Mouse (Mus musculus) embryonic facial prominence, embryonic 12.5 days (tissue): ENCODE results near the gene Sorbs1. TPM values are rescaled to one million over a fixed set of nuclear protein-coding genes. Genes with fewer than 3 reads are reported as not detected.

Experiments
- ATAC-seq: fragments of 200-750 bp; cut with Nextera tagmentation; 2 replicates; pipeline ENCODE4 v1.8.0; 2017; ENCODE audit not compliant: insufficient number of reproducible peaks, insufficient read depth, low FRiP score, low TSS enrichment
- H3K27ac ChIP-seq: fragments of 300-500 bp; sonication (generic); 2 replicates; pipeline ENCODE4 v1.5.1; 2016; ENCODE audit warnings: mild to moderate bottlenecking
- H3K27me3 ChIP-seq: fragments of 300-500 bp; sonication (generic); 2 replicates; pipeline ENCODE4 v1.6.1; 2016; ENCODE audit warnings: mild to moderate bottlenecking, moderate library complexity
- H3K36me3 ChIP-seq: fragments of 300-500 bp; sonication (generic); 2 replicates; pipeline ENCODE4 v1.6.1; 2016; ENCODE audit warnings: mild to moderate bottlenecking
- H3K4me1 ChIP-seq: fragments of 300-500 bp; sonication (generic); 2 replicates; pipeline ENCODE4 v1.6.1; 2016
- H3K4me2 ChIP-seq: fragments of 300-500 bp; sonication (generic); replicated peaks from 2 replicates; pipeline ENCODE4 v1.6.1; 2016; ENCODE audit warnings: mild to moderate bottlenecking, moderate library complexity
- H3K4me3 ChIP-seq: fragments of 300-500 bp; sonication (generic); 2 replicates; pipeline ENCODE4 v1.5.1; 2016; ENCODE audit warnings: mild to moderate bottlenecking
- H3K9ac ChIP-seq: fragments of 300-500 bp; sonication (generic); 2 replicates; pipeline ENCODE4 v1.6.1; 2016; ENCODE audit warnings: mild to moderate bottlenecking, moderate library complexity
- H3K9me3 ChIP-seq: fragments of 300-500 bp; sonication (generic); 2 replicates; pipeline ENCODE4 v1.6.1; 2016; ENCODE audit warnings: mild to moderate bottlenecking, moderate library complexity
- WGBS: fragments of 180-500 bp; shearing (Covaris S2); methylation state at CpG from one replicate; pipeline ENCODE4 v1.1.7; 2016; 5-methylcytosine and 5-hydroxymethylcytosine counted together
- polyA plus RNA-seq: library from polyadenylated mRNA; unstranded; fragments of >200 nt; fragmentation: Nextera tagmentation; extraction: Ambion mirVana; gene quantifications from 2 replicates; pipeline ENCODE4 v1.2.1, GENCODE M21; 2016

The Sorbs1 gene
- polyA plus RNA-seq, 1 experiment from 2014 or later, result 42.2 TPM

DNA sequence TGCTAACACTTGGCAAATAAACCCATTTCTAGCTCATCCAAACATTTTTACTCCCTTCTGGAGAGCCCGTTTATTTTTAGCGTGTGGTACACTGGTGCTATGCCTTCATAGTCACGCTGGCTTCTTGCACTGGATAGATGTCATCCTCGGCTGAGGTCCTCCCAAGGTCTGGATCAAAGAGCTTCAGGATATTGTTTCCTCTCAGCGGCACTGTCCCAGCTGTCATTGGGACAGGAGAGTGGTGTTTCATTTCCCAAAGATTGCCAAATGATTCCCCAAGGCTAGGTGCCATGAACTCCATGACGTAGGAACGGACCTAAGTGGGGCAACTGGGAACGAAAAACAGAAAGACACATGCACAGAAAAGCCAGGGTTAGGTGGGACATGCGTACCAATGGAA is 225.2 kb downstream of the Sorbs1 start:
- Histone ChIP-seq H3K9me3 (no peaks in the 10 kb centered on the region), H3K4me2 (no peak overlapping the region), H3K36me3 (no peaks in the 10 kb centered on the region), H3K9ac (no peak overlapping the region), H3K4me1 (no peaks in the 10 kb centered on the region), H3K27me3 (no peaks in the 10 kb centered on the region), H3K27ac (no peak overlapping the region), H3K4me3 (no peak overlapping the region)
- ATAC-seq, result no peak
- 90% methylated on average over 9 of the region's 9 CpGs for WGBS

GRCm38 (mm10) chr19:40284704-40285103 is 228.9 kb downstream of the Sorbs1 start:
- H3K4me2 ChIP-seq, result no peak overlapping the region
- H3K4me3 ChIP-seq, result no peak overlapping the region
- H3K36me3 ChIP-seq, result no peaks in the 10 kb centered on the region
- H3K9me3 ChIP-seq, result 0 out of 2 replicates have a peak, but pooled peaks cover 3% of the 10 kb centered on the region
- H3K27me3 ChIP-seq, result no peaks in the 10 kb centered on the region
- H3K27ac ChIP-seq, result no peak overlapping the region
- no peak overlapping the region for H3K9ac ChIP-seq
- no peaks in the 10 kb centered on the region for H3K4me1 ChIP-seq
- 84% methylated on average over 2 of the region's 2 CpGs for WGBS
- no peak for ATAC-seq

GRCm38 (mm10) chr19:40283415-40283814 is 230.2 kb downstream of the Sorbs1 start:
- no peaks in the 10 kb centered on the region for H3K27me3 ChIP-seq
- no peak overlapping the region for H3K4me3 ChIP-seq
- no peaks in the 10 kb centered on the region for H3K4me1 ChIP-seq
- H3K36me3 ChIP-seq, result no peaks in the 10 kb centered on the region
- WGBS, result 52% methylated on average over 2 of the region's 2 CpGs
- H3K4me2 ChIP-seq, result no peak overlapping the region
- ATAC-seq, result no peak
- no peak overlapping the region for H3K9ac ChIP-seq
- 0 out of 2 replicates have a peak, but pooled peaks cover 3% of the 10 kb centered on the region for H3K9me3 ChIP-seq
- H3K27ac ChIP-seq, result no peak overlapping the region

GRCm38 (mm10) chr19:40278372-40279023 is 235.1 kb downstream of the Sorbs1 start:
- H3K4me1 ChIP-seq, result no peaks in the 10 kb centered on the region
- no peak overlapping the region for H3K27ac ChIP-seq
- no peaks in the 10 kb centered on the region for H3K27me3 ChIP-seq
- WGBS, result 79% methylated on average over 8 of the region's 8 CpGs
- ATAC-seq, result no peak
- H3K4me3 ChIP-seq, result no peak overlapping the region
- no peaks in the 10 kb centered on the region for H3K36me3 ChIP-seq
- H3K9ac ChIP-seq, result no peak overlapping the region
- H3K4me2 ChIP-seq, result no peak overlapping the region
- 0 out of 2 replicates have a peak, but pooled peaks cover 3% of the 10 kb centered on the region for H3K9me3 ChIP-seq

GRCm38 (mm10) chr19:40277494-40277893 is 236.1 kb downstream of the Sorbs1 start:
- H3K27ac ChIP-seq, result no peak overlapping the region

GRCm38 (mm10) chr19:40275401-40276188 is 238.0 kb downstream of the Sorbs1 start:
- Histone ChIP-seq H3K4me1 (no peaks in the 10 kb centered on the region), H3K9ac (no peak overlapping the region), H3K4me3 (no peak overlapping the region), H3K27ac (no peak overlapping the region), H3K4me2 (no peak overlapping the region), H3K36me3 (no peaks in the 10 kb centered on the region), H3K27me3 (peaks cover 16% of the 10 kb centered on the region), H3K9me3 (no peaks in the 10 kb centered on the region)
- no peak for ATAC-seq
- WGBS, result 77% methylated on average over 14 of the region's 14 CpGs

More at GRCm38 (mm10) chr19:40277494-40277893, 236.1 kb downstream of the Sorbs1 start:
- Histone ChIP-seq H3K4me2 (no peak overlapping the region), H3K9me3 (0 out of 2 replicates have a peak, but pooled peaks cover 3% of the 10 kb centered on the region), H3K27me3 (peaks cover 5% of the 10 kb centered on the region; the same call in 1 of the 2 replicates), H3K9ac (no peak overlapping the region), H3K4me3 (no peak overlapping the region), H3K4me1 (no peaks in the 10 kb centered on the region), H3K36me3 (no peaks in the 10 kb centered on the region)
- no peak for ATAC-seq
- 88% methylated on average over 8 of the region's 8 CpGs for WGBS

DNA sequence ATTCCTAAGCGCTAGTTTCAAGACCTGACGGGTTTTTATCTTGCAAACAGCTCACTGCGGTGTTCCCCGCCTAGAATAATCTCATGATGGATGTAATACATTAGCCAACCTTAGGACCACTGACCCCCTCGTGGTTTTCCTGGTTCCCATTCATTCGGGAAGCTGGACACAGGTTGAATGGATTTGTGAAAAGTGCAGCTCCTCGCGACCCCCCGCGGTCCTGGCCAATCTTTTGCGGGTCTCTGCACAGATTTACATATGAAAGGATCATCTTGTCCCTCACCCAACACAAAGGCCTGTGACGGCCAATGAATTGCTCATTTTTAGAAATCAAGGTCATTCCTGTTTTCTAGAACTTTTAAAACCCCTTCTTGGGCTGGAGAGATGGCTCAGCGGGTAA is 240.9 kb downstream of the Sorbs1 start:
- ATAC-seq, result no peak
- Histone ChIP-seq H3K27me3 (peaks cover 22% of the 10 kb centered on the region), H3K27ac (no peak overlapping the region), H3K4me3 (no peak overlapping the region), H3K9ac (no peak overlapping the region), H3K9me3 (no peaks in the 10 kb centered on the region), H3K36me3 (no peaks in the 10 kb centered on the region), H3K4me1 (no peaks in the 10 kb centered on the region), H3K4me2 (no peak overlapping the region)
- WGBS, result 41% methylated on average over 13 of the region's 13 CpGs

DNA sequence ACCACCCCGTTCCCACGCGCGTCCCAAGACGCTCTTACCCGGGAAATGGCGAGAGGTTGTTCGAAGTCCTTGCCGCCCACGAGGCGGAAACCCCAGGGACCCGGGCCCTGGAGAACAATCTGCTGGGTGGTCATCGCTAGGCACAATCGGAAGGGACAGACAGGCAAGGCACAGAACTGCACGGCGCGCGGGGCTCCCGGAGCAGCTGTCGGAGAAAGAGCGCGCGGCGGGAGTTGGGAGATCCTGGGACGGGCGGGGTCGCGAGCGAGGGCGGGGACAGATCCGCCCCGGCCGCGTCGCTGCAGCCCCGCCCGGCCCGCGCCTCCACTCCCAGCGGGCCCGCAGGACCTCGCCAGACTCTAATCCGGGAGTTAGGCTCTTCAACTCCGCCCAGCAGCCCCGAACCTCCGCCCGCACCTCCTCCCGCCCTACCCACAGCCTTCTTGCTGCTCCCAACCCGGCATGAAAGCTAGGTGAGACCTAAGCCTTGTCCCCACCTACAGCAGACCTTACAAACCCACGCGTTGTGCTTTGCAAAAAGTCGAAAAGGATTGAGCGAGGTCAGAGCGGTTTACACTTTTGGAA is 242.2 kb downstream of the Sorbs1 start, which contains the start of gene Pdlim1:
Gene Pdlim1 (minus strand): TSS at position 535 of the 585 bp plus-strand sequence.
- Histone ChIP-seq H3K4me3 (peak within 1 kb of the TSS; percentile 61), H3K9ac (peak within 1 kb of the TSS; percentile 60), H3K4me1 (no peaks in the 10 kb centered on the region), H3K4me2 (peak within 1 kb of the TSS; percentile 95), H3K27ac (0 out of 2 replicates have a peak within 1 kb of the TSS, but pooled peaks have one; percentile 46), H3K27me3 (peaks cover 22% of the 10 kb centered on the region), H3K9me3 (no peaks in the 10 kb centered on the region), H3K36me3 (no peaks in the 10 kb centered on the region)
- under 1% methylated on average over 54 of the region's 54 CpGs for WGBS
- peak; percentile 74 for ATAC-seq

GRCm38 (mm10) chr19:40270351-40271307 is 242.9 kb downstream of the Sorbs1 start:
- 0 out of 2 replicates have a peak, but pooled peaks have one; percentile 17 for ATAC-seq
- Histone ChIP-seq H3K27ac (0 out of 2 replicates have a peak overlapping the region, but pooled peaks have one; percentile 46), H3K27me3 (peaks cover 22% of the 10 kb centered on the region), H3K4me3 (peak overlapping the region; percentile 61), H3K9me3 (no peaks in the 10 kb centered on the region), H3K36me3 (no peaks in the 10 kb centered on the region), H3K4me1 (no peaks in the 10 kb centered on the region), H3K9ac (peak overlapping the region; percentile 60), H3K4me2 (peak overlapping the region; percentile 95)
- 6% methylated on average over 63 of the region's 63 CpGs for WGBS

DNA sequence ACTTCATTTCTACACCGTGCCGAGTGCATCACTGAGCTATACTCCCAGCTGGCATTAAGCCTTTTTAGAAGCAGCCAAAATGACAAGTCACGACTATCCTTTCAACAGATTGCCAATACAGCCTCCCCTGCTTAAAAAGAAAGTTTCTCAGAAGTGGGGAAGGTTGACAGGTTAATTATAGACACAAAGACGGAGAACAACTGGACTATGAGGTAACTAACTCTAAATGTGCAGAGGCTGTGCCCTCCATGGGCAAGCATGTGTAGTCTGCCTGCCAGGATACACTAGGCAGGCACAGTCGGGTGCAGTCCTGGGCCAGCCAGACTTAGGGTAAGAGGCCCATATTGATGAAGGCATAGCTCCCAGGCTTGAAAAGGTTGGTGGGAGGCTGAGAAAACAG is 244.1 kb downstream of the Sorbs1 start:
- no peaks in the 10 kb centered on the region for H3K4me1 ChIP-seq
- 66% methylated on average over 5 of the region's 5 CpGs for whole genome bisulfite sequencing
- H3K36me3 ChIP-seq, result no peaks in the 10 kb centered on the region
- H3K27ac ChIP-seq, result no peak overlapping the region
- no peak for ATAC-seq
- H3K9ac ChIP-seq, result no peak overlapping the region
- peak overlapping the region; percentile 95 for H3K4me2 ChIP-seq
- H3K27me3 ChIP-seq, result peaks cover 22% of the 10 kb centered on the region
- H3K9me3 ChIP-seq, result no peaks in the 10 kb centered on the region
- no peak overlapping the region for H3K4me3 ChIP-seq

- H3K9ac ChIP-seq, result no peak overlapping the region
- no peaks in the 10 kb centered on the region for H3K4me1 ChIP-seq
- no peak overlapping the region for H3K27ac ChIP-seq
- 84% methylated on average over 3 of the region's 3 CpGs for WGBS
- H3K36me3 ChIP-seq, result no peaks in the 10 kb centered on the region
- no peak overlapping the region for H3K4me2 ChIP-seq
- no peak for ATAC-seq
- no peak overlapping the region for H3K4me3 ChIP-seq
- no peaks in the 10 kb centered on the region for H3K9me3 ChIP-seq
- peaks cover 22% of the 10 kb centered on the region for H3K27me3 ChIP-seq
Observed at GRCm38 (mm10) chr19:40268493-40268892, 245.1 kb downstream of the Sorbs1 start.
